Mouse (Mus musculus) layer of hippocampus, adult 18-20 months (tissue): ENCODE measurements at regions not wholly inside any gene's neighbourhood (a gene's known extent, or its start where the extent isn't known, plus 50 kb on each side); places are given as distances from the start of the nearest gene placed in this dataset.
A peak's percentile ranks its signal among the peaks of the same experiment; 100 is the strongest.

Source experiments
- DNase-seq, 2 experiments: peaks; one replicate each; pipeline ENCODE4 v3.0.0; 2022; ENCODE audit warnings: low spot score in 2 of 2

- DNase-seq = no peak
These were observed 137.2 kb upstream of the Prox1 start for GRCm38 (mm10) chr1:190307751-190308150.

DNA sequence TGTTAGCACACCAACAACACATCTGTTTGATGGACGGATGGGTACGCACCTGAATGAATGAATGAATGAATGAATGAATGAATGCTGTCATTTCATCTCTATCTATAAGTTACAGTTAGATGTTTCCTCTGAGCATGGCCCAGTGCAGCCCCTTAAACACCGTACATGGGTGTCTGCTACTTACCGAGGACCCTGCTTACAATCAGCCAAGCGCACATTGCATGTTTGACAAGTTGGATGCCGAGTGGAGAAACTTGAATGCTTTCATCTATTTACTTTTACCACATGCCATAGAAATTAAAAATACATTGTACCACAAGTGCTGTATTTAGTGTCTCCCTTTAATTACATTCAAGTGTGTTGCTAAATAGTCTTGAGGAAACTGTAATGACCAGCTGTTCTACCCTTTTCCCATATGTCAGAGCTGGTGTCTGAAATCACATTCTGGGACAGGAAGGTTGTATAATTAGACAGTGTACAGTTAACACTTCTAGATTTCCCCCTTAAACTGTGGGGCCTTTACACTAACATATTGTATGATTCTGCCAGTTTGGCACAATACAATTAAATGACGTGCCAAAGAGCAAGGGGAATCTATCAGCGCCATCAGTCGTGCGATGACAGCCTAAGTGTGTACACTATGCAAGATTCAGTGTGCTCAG is 127.3 kb upstream of the Prox1 start:
- peak in 1 of 2 experiments; percentile 28 for DNase-seq

- no peak for DNase-seq
These were observed 119.5 kb upstream of the Prox1 start for GRCm38 (mm10) chr1:190290061-190290460.

DNA sequence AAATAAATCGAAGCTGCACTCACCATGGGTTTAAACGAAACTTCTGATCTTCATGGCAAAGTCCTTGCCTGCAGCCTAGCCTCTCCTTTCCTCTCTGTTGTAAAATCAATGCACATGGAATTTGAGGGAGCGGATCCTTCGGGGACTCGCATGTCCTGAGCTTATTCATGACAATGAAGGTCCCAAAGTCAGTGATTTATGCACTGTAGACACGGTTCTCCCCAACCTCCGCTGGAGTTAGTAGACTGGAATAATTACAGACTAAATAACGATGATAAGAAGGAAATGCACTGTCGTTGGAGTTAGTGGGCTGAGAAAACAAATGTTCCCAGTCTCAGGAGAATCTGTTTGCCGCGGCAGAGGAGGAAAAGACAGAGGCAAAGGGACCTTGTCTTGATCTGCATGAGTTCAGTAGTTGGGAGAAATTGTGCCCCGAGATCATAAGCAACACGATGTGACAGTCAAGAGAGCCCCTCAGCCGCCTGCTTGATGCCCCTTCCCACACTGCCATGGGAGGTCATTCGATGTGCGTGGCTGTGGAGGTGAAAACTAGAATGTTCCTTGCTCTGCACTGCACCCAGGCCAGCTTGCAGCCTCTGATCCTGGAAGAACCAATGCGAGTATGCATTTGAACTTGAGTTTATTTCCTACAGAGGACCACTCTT is 116.1 kb upstream of the Prox1 start:
- DNase-seq = no peak

DNA sequence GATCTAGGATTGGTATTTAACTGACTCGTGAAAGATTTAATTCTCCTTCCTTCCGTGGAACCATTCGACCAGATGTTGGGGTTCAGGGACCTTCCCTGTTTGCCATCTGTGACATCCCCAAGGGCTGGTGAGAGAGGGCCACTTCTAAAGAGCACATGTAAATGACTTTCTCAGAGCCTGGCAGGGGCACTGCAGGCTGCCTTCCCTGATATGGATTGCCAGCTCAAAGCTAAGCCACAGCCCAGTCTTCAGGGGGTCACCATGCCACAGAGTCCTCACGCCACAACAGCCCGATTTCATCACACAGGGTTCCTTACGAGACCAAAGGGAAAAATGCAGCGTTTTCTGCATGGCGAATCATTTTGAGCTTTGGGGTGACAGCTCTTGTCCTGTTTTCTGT is 115.1 kb upstream of the Prox1 start:
- DNase-seq = no peak

GRCm38 (mm10) chr1:190285049-190285448 is 114.5 kb upstream of the Prox1 start:
- DNase-seq = no peak

- DNase-seq = no peak
These were observed 113.6 kb upstream of the Prox1 start for GRCm38 (mm10) chr1:190284138-190284537.

GRCm38 (mm10) chr1:190280081-190280858 is 109.8 kb upstream of the Prox1 start:
- peak; percentile 27 to 64 for DNase-seq

GRCm38 (mm10) chr1:190274911-190275310 is 104.4 kb upstream of the Prox1 start:
- DNase-seq = peak; percentile 30 to 65

GRCm38 (mm10) chr1:190270784-190271385 is 100.4 kb upstream of the Prox1 start:
- DNase-seq = no peak

DNA sequence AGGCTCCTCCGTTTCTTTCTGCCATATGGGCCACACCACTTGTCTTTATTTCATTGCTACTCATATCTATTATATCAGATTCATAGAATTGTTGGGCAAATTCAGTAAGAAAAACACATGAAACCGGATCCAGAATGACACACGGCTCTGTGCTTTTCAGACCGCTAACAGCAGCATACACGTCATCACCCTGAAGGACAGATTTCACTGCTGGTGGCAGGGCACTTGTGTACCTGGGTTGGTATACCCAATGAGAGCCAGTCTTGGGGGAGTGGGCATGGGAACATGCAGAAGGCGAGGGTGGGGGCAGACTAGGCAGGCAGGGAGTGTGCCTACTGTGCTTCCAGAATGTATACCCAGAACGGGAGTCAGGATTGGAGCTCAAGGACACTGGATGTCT is 98.7 kb upstream of the Prox1 start:
- no peak for DNase-seq

DNA sequence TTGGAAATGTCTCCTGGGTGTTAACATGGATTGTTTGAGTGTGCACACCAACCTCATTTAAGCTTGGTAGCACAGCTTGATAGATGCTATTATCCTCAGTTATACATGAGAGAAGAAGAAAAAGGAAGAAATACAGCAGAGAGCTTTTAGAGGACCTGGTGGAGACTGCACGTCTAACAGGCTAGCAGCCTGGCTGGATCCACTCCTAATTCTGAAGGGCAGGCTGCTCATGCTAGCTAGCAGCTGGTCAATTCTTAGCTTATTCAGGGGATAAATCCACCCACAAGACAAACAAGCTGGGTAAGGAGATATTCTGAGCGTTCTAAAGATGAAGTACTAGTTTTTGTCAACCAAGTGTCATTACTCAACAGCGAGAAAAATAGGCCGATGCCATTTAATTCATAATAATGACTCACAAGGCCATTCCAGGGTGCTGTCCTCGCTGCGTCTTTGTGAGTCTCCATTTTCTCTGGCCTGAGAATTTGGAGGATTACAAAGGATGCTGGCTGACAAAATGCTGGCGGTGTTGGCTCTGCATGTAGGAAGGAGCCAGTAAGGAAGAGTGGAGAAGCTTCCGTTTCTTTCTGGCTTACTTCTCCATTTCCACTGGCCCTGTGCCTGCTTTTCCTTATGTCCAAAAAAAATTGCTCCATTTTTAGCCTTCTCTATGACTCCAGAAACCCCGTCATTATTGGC is 94.7 kb upstream of the Prox1 start:
- no peak for DNase-seq

- DNase-seq = no peak
These were observed 94.0 kb upstream of the Prox1 start for GRCm38 (mm10) chr1:190264501-190264900.

DNA sequence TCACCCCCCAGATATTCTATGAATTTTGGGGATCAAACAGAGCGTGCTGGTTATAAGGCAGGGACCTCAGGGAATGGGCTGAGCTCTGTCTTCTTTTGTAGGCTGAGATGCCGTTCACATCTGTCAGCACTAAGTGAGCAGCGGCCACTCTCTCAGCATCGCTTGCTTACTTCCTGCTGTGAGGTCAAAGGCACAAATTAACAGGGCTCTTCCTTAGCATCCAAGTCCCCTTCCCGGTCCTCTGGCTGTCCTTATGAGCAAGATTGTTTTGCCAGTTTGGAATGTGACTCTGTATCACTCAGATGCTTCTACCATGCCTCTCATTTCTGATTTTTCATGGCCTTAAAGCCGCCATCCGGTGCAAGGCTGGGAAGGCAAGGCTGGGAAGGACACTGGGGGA is 93.1 kb upstream of the Prox1 start:
- no peak for DNase-seq

GRCm38 (mm10) chr1:190259576-190259975 is 89.1 kb upstream of the Prox1 start:
- DNase-seq = no peak

- no peak for DNase-seq
These were observed 80.2 kb upstream of the Prox1 start for GRCm38 (mm10) chr1:190250574-190251246.

- DNase-seq = no peak
These were observed 72.0 kb upstream of the Prox1 start for GRCm38 (mm10) chr1:190242526-190242925.

DNA sequence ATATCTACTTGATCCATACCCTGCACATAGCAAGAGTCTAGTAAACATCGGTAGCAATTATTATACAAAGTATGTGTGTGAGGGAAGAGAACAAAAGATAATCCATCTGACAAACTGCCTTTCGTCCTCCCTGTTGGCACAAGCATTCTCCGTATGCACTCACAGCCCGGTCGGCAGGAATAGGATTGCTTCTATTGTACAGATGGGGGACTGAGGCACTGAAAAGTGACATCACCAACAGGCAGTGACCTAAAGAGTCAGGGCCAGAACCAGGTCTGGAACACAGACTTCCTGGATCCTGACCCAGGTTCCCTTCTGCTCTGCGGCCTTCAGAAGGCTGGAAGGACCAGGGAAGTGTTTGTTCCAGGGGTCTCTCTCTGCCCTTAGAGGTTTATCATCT is 69.3 kb upstream of the Prox1 start:
- no peak for DNase-seq

DNA sequence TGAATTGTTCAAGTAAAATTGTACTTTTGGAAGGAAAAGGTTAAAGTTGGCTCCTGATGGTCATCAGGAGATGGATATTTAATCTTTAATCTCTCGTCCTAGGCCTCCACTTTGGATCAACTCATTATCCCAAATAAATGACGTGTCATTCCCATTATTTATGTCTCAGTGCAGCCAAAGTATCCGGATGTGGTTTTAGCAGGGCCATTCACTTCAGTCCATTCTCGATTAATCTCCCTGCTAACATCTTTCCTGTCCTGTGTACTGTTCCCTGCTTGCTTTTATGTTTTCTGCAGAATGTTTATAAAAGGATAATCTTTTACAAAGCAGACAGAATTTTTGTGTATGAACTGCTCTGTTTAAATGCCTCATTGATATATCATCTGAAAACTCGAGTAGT is 60.4 kb upstream of the Prox1 start:
- no peak for DNase-seq

DNA sequence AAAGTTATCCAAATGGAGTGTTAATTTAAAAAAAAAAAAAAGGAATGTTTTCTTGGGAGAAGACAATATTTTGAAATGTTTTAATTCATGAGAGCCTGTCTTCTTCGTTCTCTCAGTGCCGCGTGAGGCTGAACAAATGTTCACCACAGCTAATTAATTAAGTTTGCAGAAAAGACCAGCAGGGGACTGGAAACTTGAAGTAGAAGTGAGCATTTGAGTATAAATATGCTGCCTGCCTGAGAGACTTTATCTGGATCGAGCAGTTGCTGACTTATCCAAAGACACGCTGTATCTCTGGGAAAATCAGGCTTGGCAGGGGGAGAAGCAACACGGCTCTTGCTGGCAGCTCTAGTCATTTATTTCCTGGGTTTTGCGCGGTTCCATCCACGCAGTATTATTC is 49.9 kb upstream of the Prox1 start:
- peak; percentile 18 to 49 for DNase-seq
